Mouse (Mus musculus): ENCODE results near the gene Zfp385b. TPM values are rescaled to one million over a fixed set of nuclear protein-coding genes. Genes with fewer than 3 reads are reported as not detected.

Gene Zfp385b
- polyA plus RNA-seq (2017; shearing (Covaris generic)): 0.06 TPM

GRCm38 (mm10) chr2:77819539-77819938 is at the start of gene Zfp385b:
TSS of gene Zfp385b (minus strand) at chr2:77819639.

Other genes starting within 250 kb of the Zfp385b start
- 38.3 TPM for gene Cwc22, start 126.7 kb upstream of the Zfp385b start, polyA plus RNA-seq (2017; shearing (Covaris generic))